Mouse (Mus musculus): ENCODE results near the gene Gm45521.

GRCm38 (mm10) chr14:7943101-7943800, 13.8 kb upstream of the Gm45521 start:
- no peak for TF ChIP-seq CTCF (IDR thresholded peaks at IDR 0.05; ENCODE audit: borderline replicate concordance, control insufficient read depth, extremely low read depth, insufficient read depth, low read length, poor library complexity)
- TF ChIP-seq POLR2A (IDR thresholded peaks at IDR 0.05; ENCODE audit: control insufficient read depth, extremely low read depth, insufficient read depth, low read length, poor library complexity) = no peak
